Mouse (Mus musculus) kidney, postnatal 0 days (tissue): ENCODE results near the gene Igdcc4. TPM values are rescaled to one million over a fixed set of nuclear protein-coding genes. Genes with fewer than 3 reads are reported as not detected.

Experiments used
- ATAC-seq: fragments of 200-750 bp; cut with Nextera tagmentation; replicated peaks from 2 replicates; pipeline ENCODE4 v1.8.0; 2017; ENCODE audit warnings: low read depth, moderate number of reproducible peaks, moderate TSS enrichment, moderate library complexity; ENCODE audit not compliant: low FRiP score
- DNase-seq: peaks from one replicate; pipeline ENCODE4 v3.0.0-alpha.2; 2016; ENCODE audit warnings: low spot score
- H3K27ac ChIP-seq: fragments of 300-500 bp; sonication (generic); 2 replicates; pipeline ENCODE4 v1.5.1; 2014; ENCODE audit warnings: mild to moderate bottlenecking
- H3K27me3 ChIP-seq: fragments of 300-500 bp; sonication (generic); 2 replicates; pipeline ENCODE4 v1.6.1; 2014; ENCODE audit warnings: low read length, mixed read lengths; ENCODE audit not compliant: insufficient read depth
- H3K36me3 ChIP-seq: fragments of 300-500 bp; sonication (generic); 2 replicates; pipeline ENCODE4 v1.6.1; 2014; ENCODE audit warnings: low read length, mixed read lengths; ENCODE audit not compliant: insufficient read depth
- H3K4me1 ChIP-seq: fragments of 300-500 bp; sonication (generic); replicated peaks from 2 replicates; pipeline ENCODE4 v1.6.1; 2014; ENCODE audit warnings: antibody characterized with exemption, low read length, mixed read lengths; ENCODE audit not compliant: insufficient read depth
- H3K4me2 ChIP-seq: fragments of 300-500 bp; sonication (generic); 2 replicates; pipeline ENCODE4 v1.6.1; 2014; ENCODE audit warnings: mild to moderate bottlenecking, low read length, moderate library complexity, mixed read lengths
- H3K4me3 ChIP-seq: fragments of 300-500 bp; sonication (generic); replicated peaks from 2 replicates; pipeline ENCODE4 v1.5.1; 2014; ENCODE audit warnings: low read depth, low read length
- H3K9ac ChIP-seq: fragments of 300-500 bp; sonication (generic); 2 replicates; pipeline ENCODE4 v1.6.1; 2014; ENCODE audit warnings: low read depth, low read length
- H3K9me3 ChIP-seq: fragments of 300-500 bp; sonication (generic); replicated peaks from 2 replicates; pipeline ENCODE4 v1.6.1; 2016; ENCODE audit warnings: low read length, inconsistent platforms, mixed read lengths
- CTCF ChIP-seq: IDR thresholded peaks from 2 replicates; pipeline ENCODE4 v1.5.1; 2016; ENCODE audit warnings: antibody characterized with exemption, low read depth, mild to moderate bottlenecking, moderate library complexity
- WGBS: fragments of 180-500 bp; shearing (Covaris S2); extraction: QIAGEN DNeasy Blood & Tissue Kit; methylation state at CpG from one replicate; pipeline ENCODE4 v1.1.7; 2014; 5-methylcytosine and 5-hydroxymethylcytosine counted together
- polyA plus RNA-seq: library from polyadenylated mRNA; unstranded; fragments of >200 nt; fragmentation: Nextera tagmentation; extraction: Ambion mirVana; gene quantifications from 2 replicates; pipeline ENCODE4 v1.2.1, GENCODE M21; 2015

Gene Igdcc4
- polyA plus RNA-seq, 1 experiment from 2014 or later, result 5.2 TPM

- H3K27me3 ChIP-seq, result 0 out of 2 replicates have a peak, but pooled peaks cover 9% of the 10 kb centered on the region
- no peaks in the 10 kb centered on the region for H3K4me1 ChIP-seq
- 2% methylated on average over 3 of the region's 3 CpGs for WGBS
- H3K4me2 ChIP-seq, result no peak overlapping the region
- no peak overlapping the region for H3K27ac ChIP-seq
- no peaks in the 10 kb centered on the region for H3K36me3 ChIP-seq
- no peaks in the 10 kb centered on the region for H3K9me3 ChIP-seq
- ATAC-seq (0 out of 2 replicates have a peak, but pooled peaks have one; percentile 46), DNase-seq (peak; percentile 91)
- no peak overlapping the region for H3K4me3 ChIP-seq
- peak; percentile 95 for TF ChIP-seq CTCF
- no peak overlapping the region for H3K9ac ChIP-seq
These were observed 19.6 kb downstream of the Igdcc4 start for GRCm38 (mm10) chr9:65120935-65121334.

GRCm38 (mm10) chr9:65122545-65122944 lies 21.3 kb downstream of the Igdcc4 start:
- DNase-seq, result no peak
- Histone ChIP-seq H3K4me2 (no peak overlapping the region), H3K9ac (no peak overlapping the region), H3K27me3 (0 out of 2 replicates have a peak, but pooled peaks cover 9% of the 10 kb centered on the region), H3K4me1 (no peaks in the 10 kb centered on the region), H3K36me3 (no peaks in the 10 kb centered on the region), H3K4me3 (no peak overlapping the region), H3K27ac (no peak overlapping the region), H3K9me3 (no peaks in the 10 kb centered on the region)
- no peak for ATAC-seq
- WGBS, result 16% methylated on average over 18 of the region's 18 CpGs
- no peak for TF ChIP-seq CTCF

- H3K4me1 ChIP-seq, result no peaks in the 10 kb centered on the region
- H3K4me3 ChIP-seq, result peak overlapping the region; percentile 24; the same call in 1 of the 2 replicates
- H3K27ac ChIP-seq, result no peak overlapping the region
- 5% methylated on average over 48 of the region's 48 CpGs for WGBS
- no peaks in the 10 kb centered on the region for H3K9me3 ChIP-seq
- no peak overlapping the region for H3K9ac ChIP-seq
- H3K4me2 ChIP-seq, result peak overlapping the region; percentile 69
- peak; percentile 82 for DNase-seq
- H3K36me3 ChIP-seq, result no peaks in the 10 kb centered on the region
- H3K27me3 ChIP-seq, result 0 out of 2 replicates have a peak, but pooled peaks cover 9% of the 10 kb centered on the region
- ATAC-seq, result peak; percentile 37; the same call in 1 of the 2 replicates
- peak; percentile 77 for TF ChIP-seq CTCF
These were observed 22.4 kb downstream of the Igdcc4 start for GRCm38 (mm10) chr9:65123552-65124168.

- Histone ChIP-seq H3K4me1 (no peaks in the 10 kb centered on the region), H3K9me3 (no peaks in the 10 kb centered on the region), H3K4me2 (peak overlapping the region; percentile 34), H3K27me3 (0 out of 2 replicates have a peak, but pooled peaks cover 5% of the 10 kb centered on the region), H3K36me3 (no peaks in the 10 kb centered on the region), H3K9ac (no peak overlapping the region; the same call in 1 of the 2 replicates), H3K4me3 (no peak overlapping the region), H3K27ac (no peak overlapping the region)
- ATAC-seq (peak; percentile 60; the same call in 1 of the 2 replicates), DNase-seq (peak; percentile 78)
- 15% methylated on average over 25 of the region's 25 CpGs for WGBS
- TF ChIP-seq CTCF, result peak; percentile 69
These were observed 27.0 kb downstream of the Igdcc4 start for GRCm38 (mm10) chr9:65128123-65128815.

GRCm38 (mm10) chr9:65131717-65132116 lies 30.4 kb downstream of the Igdcc4 start:
- ATAC-seq, result no peak
- H3K36me3 ChIP-seq, result no peaks in the 10 kb centered on the region
- H3K9me3 ChIP-seq, result no peaks in the 10 kb centered on the region
- no peak overlapping the region for H3K4me2 ChIP-seq
- no peak overlapping the region for H3K27ac ChIP-seq
- DNase-seq, result no peak
- H3K4me3 ChIP-seq, result no peak overlapping the region
- TF ChIP-seq CTCF, result no peak
- 78% methylated on average over 5 of the region's 5 CpGs for WGBS
- H3K9ac ChIP-seq, result no peak overlapping the region
- no peaks in the 10 kb centered on the region for H3K4me1 ChIP-seq
- H3K27me3 ChIP-seq, result no peaks in the 10 kb centered on the region; the same call in 1 of the 2 replicates

GRCm38 (mm10) chr9:65133739-65134138 lies 32.5 kb downstream of the Igdcc4 start:
- Histone ChIP-seq H3K36me3 (no peaks in the 10 kb centered on the region), H3K27ac (no peak overlapping the region), H3K4me2 (peak overlapping the region; percentile 26), H3K27me3 (no peaks in the 10 kb centered on the region; the same call in 1 of the 2 replicates), H3K9me3 (no peaks in the 10 kb centered on the region), H3K4me1 (no peaks in the 10 kb centered on the region), H3K4me3 (no peak overlapping the region), H3K9ac (no peak overlapping the region)
- DNase-seq (peak; percentile 67), ATAC-seq (peak; percentile 65)
- 4% methylated on average over 10 of the region's 10 CpGs for WGBS
- TF ChIP-seq CTCF, result peak; percentile 92
